Mouse (Mus musculus): ENCODE measurements around the gene Sertad2. TPM values are rescaled to one million over a fixed set of nuclear protein-coding genes. Genes with fewer than 3 reads are reported as not detected.

The Sertad2 gene
- polyA plus RNA-seq, 1 experiment = 20.9 TPM

DNA sequence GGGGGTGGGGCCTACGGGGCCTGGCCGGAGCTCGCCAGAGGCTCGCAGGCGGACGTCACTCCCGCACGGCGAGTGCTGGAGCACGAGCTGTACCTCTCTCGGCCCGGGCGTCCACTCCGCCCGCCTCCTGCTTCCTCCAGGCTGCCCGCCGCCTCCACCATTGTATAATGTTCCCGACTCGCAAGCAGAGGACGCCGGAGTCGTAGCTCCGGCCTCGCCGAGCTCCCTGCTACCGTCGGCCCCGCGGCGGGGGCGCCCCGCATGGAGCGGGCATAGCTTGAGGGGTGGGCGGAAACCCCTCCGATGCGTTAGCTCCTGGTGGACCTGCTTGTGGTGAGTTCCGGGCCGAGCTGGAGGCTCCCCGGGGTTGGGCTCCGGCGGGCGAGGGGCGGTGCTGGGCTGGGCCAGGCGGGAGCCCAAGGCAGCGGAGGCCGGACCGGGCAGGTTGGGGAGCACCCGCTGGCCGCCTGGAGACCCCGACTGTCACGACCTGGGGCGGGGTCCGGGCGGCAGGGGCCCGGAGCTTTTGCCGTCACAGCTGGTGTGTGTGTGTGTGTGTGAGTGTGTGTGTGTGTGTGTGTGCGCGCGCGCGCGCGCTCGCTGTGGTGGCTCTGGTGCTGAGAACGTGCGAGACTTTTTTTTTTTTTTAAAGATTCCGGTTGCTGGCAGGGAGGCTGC lies 89.0 kb downstream of the Sertad2 start:
- no peaks in the 10 kb centered on the region for H3K27me3 ChIP-seq (ENCODE audit: control insufficient read depth, insufficient read depth, insufficient read length)
- H3ac ChIP-seq (ENCODE audit: control insufficient read depth, insufficient read length) = peak overlapping the region; percentile 92
- H3K79me2 ChIP-seq (ENCODE audit: control insufficient read depth, insufficient read depth) = peaks cover 51% of the 10 kb centered on the region
- H3K36me3 ChIP-seq (ENCODE audit: control insufficient read depth, insufficient read depth) = no peaks in the 10 kb centered on the region
- peak overlapping the region; percentile 58 for H3K4me3 ChIP-seq
- TF ChIP-seq E2F4 (IDR thresholded peaks at IDR 0.05; ENCODE audit: insufficient read depth) (no peak), USF1 (IDR thresholded peaks at IDR 0.05; ENCODE audit: low read depth) (no peak), TCF12 (IDR thresholded peaks at IDR 0.05; ENCODE audit: insufficient read depth, poor library complexity, severe bottlenecking) (no peak), POLR2AphosphoS2 (IDR thresholded peaks at IDR 0.05; ENCODE audit: insufficient read length, low read depth) (peak; percentile 94), MYOD1 (IDR thresholded peaks at IDR 0.05; ENCODE audit: control insufficient read depth in 1 of 3, insufficient read length in 2 of 3, low read depth in 2 of 3) (peak in 1 of 3 experiments; percentile 27), MAX (IDR thresholded peaks at IDR 0.05; ENCODE audit: low read depth) (no peak), MYOG (IDR thresholded peaks at IDR 0.05; ENCODE audit: control insufficient read depth in 1 of 3, insufficient read depth in 1 of 3, insufficient read length in 2 of 3, low read depth in 2 of 3) (peak in 1 of 3 experiments; percentile 53), CEBPB (IDR thresholded peaks at IDR 0.05; ENCODE audit: insufficient read depth, poor library complexity, severe bottlenecking) (no peak), POLR2A (IDR thresholded peaks at IDR 0.05; ENCODE audit: insufficient read length, low read depth) (peak; percentile 88), SRF (IDR thresholded peaks at IDR 0.05; ENCODE audit: control insufficient read depth, insufficient read length, low read depth) (no peak), REST (IDR thresholded peaks at IDR 0.05; ENCODE audit: insufficient read depth, insufficient read length) (peak; percentile 28), TCF3 (IDR thresholded peaks at IDR 0.05; ENCODE audit: insufficient read length, low read depth) (no peak)
- H3K4me2 ChIP-seq (ENCODE audit: low read depth) = peak overlapping the region; percentile 72

GRCm38 (mm10) chr11:20632619-20632965 lies 89.5 kb downstream of the Sertad2 start:
- TF ChIP-seq MYOG (IDR thresholded peaks at IDR 0.05; ENCODE audit: control insufficient read depth in 1 of 3, insufficient read depth in 1 of 3, insufficient read length in 2 of 3, low read depth in 2 of 3) = peak in 2 of 3 experiments; percentile 25 to 71
- no peak for TF ChIP-seq MAX (IDR thresholded peaks at IDR 0.05; ENCODE audit: low read depth)
- TF ChIP-seq MYOD1 (IDR thresholded peaks at IDR 0.05; ENCODE audit: control insufficient read depth in 1 of 3, insufficient read length in 2 of 3, low read depth in 2 of 3) = peak in 2 of 3 experiments; percentile 75 to 83
- no peak for TF ChIP-seq TCF3 (IDR thresholded peaks at IDR 0.05; ENCODE audit: insufficient read length, low read depth)
- no peak for TF ChIP-seq CEBPB (IDR thresholded peaks at IDR 0.05; ENCODE audit: insufficient read depth, poor library complexity, severe bottlenecking)
- peak; percentile 36 for TF ChIP-seq POLR2A (IDR thresholded peaks at IDR 0.05; ENCODE audit: insufficient read length, low read depth)
- Histone ChIP-seq H3K79me2 (ENCODE audit: control insufficient read depth, insufficient read depth) (peaks cover 56% of the 10 kb centered on the region), H3K4me2 (ENCODE audit: low read depth) (peak overlapping the region; percentile 72), H3K36me3 (ENCODE audit: control insufficient read depth, insufficient read depth) (no peaks in the 10 kb centered on the region), H3K4me3 (peak overlapping the region; percentile 58), H3K27me3 (ENCODE audit: control insufficient read depth, insufficient read depth, insufficient read length) (no peaks in the 10 kb centered on the region), H3ac (ENCODE audit: control insufficient read depth, insufficient read length) (peak overlapping the region; percentile 92)

DNA sequence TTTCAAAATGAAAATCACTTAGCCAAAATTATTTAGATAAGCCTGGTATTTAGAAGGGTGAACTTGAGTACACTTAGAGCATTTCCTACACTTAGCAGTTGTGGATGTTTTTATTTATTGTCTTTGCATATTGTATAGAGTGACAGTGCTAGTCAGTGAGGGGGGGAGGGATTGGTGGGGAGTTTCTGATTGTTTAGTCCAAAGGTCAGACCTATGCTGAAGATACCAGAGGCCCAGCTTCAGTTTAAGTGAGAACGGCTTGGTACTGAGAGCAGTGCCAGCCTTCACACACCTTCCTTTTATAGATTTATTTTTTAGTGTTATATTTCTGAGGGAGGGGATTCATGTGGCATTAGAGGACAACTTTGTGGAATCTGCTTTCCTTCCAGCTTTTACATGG lies 91.5 kb downstream of the Sertad2 start:
- Histone ChIP-seq H3K4me3 (no peak overlapping the region), H3ac (ENCODE audit: control insufficient read depth, insufficient read length) (no peak overlapping the region), H3K4me2 (ENCODE audit: low read depth) (peak overlapping the region; percentile 72), H3K79me2 (ENCODE audit: control insufficient read depth, insufficient read depth) (peaks cover 76% of the 10 kb centered on the region), H3K36me3 (ENCODE audit: control insufficient read depth, insufficient read depth) (no peaks in the 10 kb centered on the region), H3K27me3 (ENCODE audit: control insufficient read depth, insufficient read depth, insufficient read length) (no peaks in the 10 kb centered on the region)
- no peak for TF ChIP-seq MAX (IDR thresholded peaks at IDR 0.05; ENCODE audit: low read depth)
- no peak for TF ChIP-seq MYOD1 (IDR thresholded peaks at IDR 0.05; ENCODE audit: control insufficient read depth in 1 of 3, insufficient read length in 2 of 3, low read depth in 2 of 3)
- TF ChIP-seq TCF3 (IDR thresholded peaks at IDR 0.05; ENCODE audit: insufficient read length, low read depth) = no peak
- no peak for TF ChIP-seq POLR2A (IDR thresholded peaks at IDR 0.05; ENCODE audit: insufficient read length, low read depth)
- TF ChIP-seq POLR2AphosphoS2 (IDR thresholded peaks at IDR 0.05; ENCODE audit: insufficient read length, low read depth) = no peak
- TF ChIP-seq CEBPB (IDR thresholded peaks at IDR 0.05; ENCODE audit: insufficient read depth, poor library complexity, severe bottlenecking) = no peak
- TF ChIP-seq SRF (IDR thresholded peaks at IDR 0.05; ENCODE audit: control insufficient read depth, insufficient read length, low read depth) = no peak
- TF ChIP-seq REST (IDR thresholded peaks at IDR 0.05; ENCODE audit: insufficient read depth, insufficient read length) = no peak
- TF ChIP-seq TCF12 (IDR thresholded peaks at IDR 0.05; ENCODE audit: insufficient read depth, poor library complexity, severe bottlenecking) = no peak
- TF ChIP-seq E2F4 (IDR thresholded peaks at IDR 0.05; ENCODE audit: insufficient read depth) = no peak

- no peak overlapping the region for H3K4me3 ChIP-seq
- no peak overlapping the region for H3K4me2 ChIP-seq (ENCODE audit: low read depth)
- no peak overlapping the region for H3ac ChIP-seq (ENCODE audit: control insufficient read depth, insufficient read length)
- H3K27me3 ChIP-seq (ENCODE audit: control insufficient read depth, insufficient read depth, insufficient read length) = no peaks in the 10 kb centered on the region
- no peaks in the 10 kb centered on the region for H3K36me3 ChIP-seq (ENCODE audit: control insufficient read depth, insufficient read depth)
- peaks cover 82% of the 10 kb centered on the region for H3K79me2 ChIP-seq (ENCODE audit: control insufficient read depth, insufficient read depth)
- TF ChIP-seq E2F4 (IDR thresholded peaks at IDR 0.05; ENCODE audit: insufficient read depth) (no peak), USF1 (IDR thresholded peaks at IDR 0.05; ENCODE audit: low read depth) (no peak), MYOD1 (IDR thresholded peaks at IDR 0.05; ENCODE audit: control insufficient read depth in 1 of 3, insufficient read length in 2 of 3, low read depth in 2 of 3) (no peak), REST (IDR thresholded peaks at IDR 0.05; ENCODE audit: insufficient read depth, insufficient read length) (no peak), MAX (IDR thresholded peaks at IDR 0.05; ENCODE audit: low read depth) (no peak), TCF12 (IDR thresholded peaks at IDR 0.05; ENCODE audit: insufficient read depth, poor library complexity, severe bottlenecking) (no peak), SRF (IDR thresholded peaks at IDR 0.05; ENCODE audit: control insufficient read depth, insufficient read length, low read depth) (no peak), MYOG (IDR thresholded peaks at IDR 0.05; ENCODE audit: control insufficient read depth in 1 of 3, insufficient read depth in 1 of 3, insufficient read length in 2 of 3, low read depth in 2 of 3) (no peak), CEBPB (IDR thresholded peaks at IDR 0.05; ENCODE audit: insufficient read depth, poor library complexity, severe bottlenecking) (no peak), TCF3 (IDR thresholded peaks at IDR 0.05; ENCODE audit: insufficient read length, low read depth) (no peak), POLR2AphosphoS2 (IDR thresholded peaks at IDR 0.05; ENCODE audit: insufficient read length, low read depth) (no peak), POLR2A (IDR thresholded peaks at IDR 0.05; ENCODE audit: insufficient read length, low read depth) (no peak)
These were observed 92.6 kb downstream of the Sertad2 start for GRCm38 (mm10) chr11:20635646-20636045.

Measured in myocyte (in vitro differentiated cells).